Mouse (Mus musculus): ENCODE measurements around the gene Foxn2.
"Not testable (repeated sequence)": the region's sequence is repeated elsewhere in the genome, so short reads cannot be mapped to it uniquely, and the experiment has no call there.

The Foxn2 gene

GRCm38 (mm10) chr17:88440285-88441000 lies at the start of gene Foxn2:
Gene Foxn2 (plus strand): TSS chr17:88440711.
- DNase-seq (ENCODE audit: low spot score): peak; percentile 80

- DNase-seq (ENCODE audit: low spot score): no peak
Measured at GRCm38 (mm10) chr17:88397501-88397900, 43.0 kb upstream of the Foxn2 start.

DNA sequence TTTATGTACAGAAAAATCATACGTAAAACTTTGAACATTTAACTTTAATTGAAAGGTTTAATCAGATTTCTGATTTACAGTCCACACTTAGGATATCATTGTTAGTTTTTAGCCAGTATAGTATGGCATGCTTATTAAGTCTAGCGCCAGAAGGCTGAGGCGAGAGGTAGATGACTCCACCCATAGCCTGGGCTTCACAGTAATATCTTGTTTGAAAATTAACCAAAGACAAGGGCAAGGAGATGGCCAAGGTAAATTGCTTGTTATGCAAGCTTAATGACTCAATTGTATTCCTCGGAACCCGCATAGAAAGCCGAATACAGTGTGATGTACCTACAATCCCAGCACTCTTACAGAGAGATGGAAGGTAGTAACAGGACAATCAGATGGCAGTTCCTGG lies 42.4 kb upstream of the Foxn2 start:
- DNase-seq (ENCODE audit: low spot score): no peak

- DNase-seq (ENCODE audit: low spot score): no peak
Measured at GRCm38 (mm10) chr17:88398854-88399253, 41.7 kb upstream of the Foxn2 start.

GRCm38 (mm10) chr17:88400122-88400521 lies 40.4 kb upstream of the Foxn2 start:
- DNase-seq (ENCODE audit: low spot score): no peak

GRCm38 (mm10) chr17:88400702-88401475 lies 39.6 kb upstream of the Foxn2 start:
- no peak for DNase-seq (ENCODE audit: low spot score)

GRCm38 (mm10) chr17:88403269-88403668 lies 37.2 kb upstream of the Foxn2 start:
- DNase-seq (ENCODE audit: low spot score): no peak

DNA sequence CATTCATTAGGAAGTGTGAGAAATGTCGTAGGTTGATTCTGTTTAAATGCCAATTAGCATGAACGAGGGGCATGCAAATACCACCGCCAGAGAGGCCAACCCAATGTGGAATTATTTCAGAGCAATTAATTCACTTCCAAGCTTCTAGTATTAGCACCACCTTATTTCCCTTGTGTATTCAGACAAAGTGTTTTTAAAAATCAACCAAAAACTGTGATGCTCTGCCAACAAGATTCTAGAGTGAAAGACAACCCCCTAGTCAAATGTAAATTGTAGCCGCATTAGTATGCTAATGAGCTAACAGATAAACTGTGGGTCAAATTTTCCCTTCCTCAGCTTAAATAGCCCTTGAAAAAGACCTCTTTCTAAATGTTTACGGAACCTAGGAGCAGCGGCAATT lies 36.0 kb upstream of the Foxn2 start:
- DNase-seq (ENCODE audit: low spot score): no peak

GRCm38 (mm10) chr17:88405076-88405475 lies 35.4 kb upstream of the Foxn2 start:
- no peak for DNase-seq (ENCODE audit: low spot score)

DNA sequence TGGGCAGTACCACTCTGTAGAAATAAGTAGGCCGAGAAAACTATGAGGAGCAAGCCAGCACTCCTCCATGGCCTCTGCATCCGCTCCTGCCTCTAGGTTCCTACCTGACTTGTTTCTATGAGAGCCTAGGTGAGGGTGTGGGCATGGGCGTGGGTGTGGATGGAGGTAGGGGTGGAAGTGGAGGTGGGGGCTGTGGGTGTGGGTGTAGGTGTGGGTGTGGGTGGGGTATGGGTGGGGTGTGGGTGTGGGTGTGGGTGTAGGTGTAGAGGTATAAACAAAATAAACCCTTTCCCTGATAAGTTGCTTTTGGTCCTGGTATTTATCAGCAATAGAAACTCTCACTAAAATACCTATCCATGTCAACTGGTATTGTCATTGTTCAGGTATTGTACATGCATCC lies 30.8 kb upstream of the Foxn2 start:
- DNase-seq (ENCODE audit: low spot score): no peak

DNA sequence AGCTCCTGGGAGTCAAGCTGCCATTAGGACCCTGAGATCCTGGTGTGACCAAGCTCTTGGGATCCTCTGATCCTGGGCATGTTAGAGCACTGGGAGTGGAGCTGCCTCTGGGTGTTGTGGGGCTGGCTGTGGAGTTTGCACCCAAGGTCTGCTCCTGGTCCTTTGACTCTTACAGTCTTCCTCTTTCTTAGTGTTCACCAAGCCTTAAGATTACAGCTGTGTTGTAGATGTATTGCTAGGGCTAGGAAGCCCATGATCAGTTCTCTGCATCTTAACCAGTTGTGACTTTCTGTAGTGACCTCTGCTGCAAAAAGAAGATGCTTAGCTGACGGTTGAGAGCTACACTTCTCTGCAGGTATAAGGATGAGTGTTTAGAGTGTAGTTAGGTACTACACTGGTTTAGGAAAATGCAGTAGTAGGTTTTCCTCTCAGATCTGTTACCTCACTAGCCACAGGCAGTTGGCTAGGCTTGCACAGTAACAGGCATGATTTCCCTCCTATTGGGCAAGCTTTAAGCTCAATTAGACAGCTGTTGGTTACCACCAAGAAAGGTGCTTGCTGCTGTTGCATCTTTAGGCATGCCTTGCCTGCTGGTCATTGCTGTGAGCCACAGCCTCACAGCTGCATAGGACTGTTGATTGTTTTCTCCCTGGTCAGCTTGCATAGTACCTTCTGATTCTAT lies 27.2 kb upstream of the Foxn2 start:
- no peak for DNase-seq (ENCODE audit: low spot score)

- DNase-seq (ENCODE audit: low spot score): no peak
Measured at GRCm38 (mm10) chr17:88420426-88420825, 20.1 kb upstream of the Foxn2 start.

DNA sequence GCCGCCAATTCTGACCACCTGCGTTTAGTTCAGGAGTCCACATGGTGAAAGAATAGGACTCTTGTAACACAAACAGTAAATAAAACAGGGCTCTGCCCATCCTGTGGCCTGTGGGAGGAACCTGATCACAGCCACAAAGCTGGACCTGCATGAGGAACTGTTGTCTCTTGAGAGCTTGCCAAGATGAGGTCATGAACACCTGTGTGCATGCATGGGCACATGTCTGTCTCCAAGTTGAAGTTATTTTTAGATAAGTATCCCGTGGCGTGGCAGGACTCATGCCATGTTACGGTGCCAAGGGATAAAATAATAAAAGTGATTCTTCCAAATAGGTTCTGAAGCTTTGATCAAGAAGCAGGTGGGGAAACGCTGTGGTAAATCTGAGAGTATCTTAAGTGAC lies 19.3 kb upstream of the Foxn2 start:
- no peak for DNase-seq (ENCODE audit: low spot score)

DNA sequence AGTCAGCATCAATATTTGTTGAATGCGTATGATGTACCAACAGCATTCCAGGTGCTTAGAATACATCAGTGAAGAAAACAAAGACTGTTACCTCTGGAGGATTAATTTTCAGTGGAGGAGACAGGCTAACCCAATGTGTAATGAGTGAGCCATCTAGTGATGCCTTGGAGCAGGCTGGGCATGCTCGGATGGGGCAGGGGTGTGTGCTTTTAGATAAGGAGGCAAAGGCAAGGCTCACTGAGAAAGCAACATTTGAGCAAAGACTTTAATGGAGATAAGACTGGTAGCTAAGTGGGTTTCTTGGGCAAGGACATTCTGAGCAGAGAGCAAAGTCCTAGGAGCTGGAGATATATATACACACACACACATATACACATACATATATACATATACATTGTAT lies 9.8 kb upstream of the Foxn2 start:
- no peak for DNase-seq (ENCODE audit: low spot score)

- no peak for DNase-seq (ENCODE audit: low spot score)
Measured at GRCm38 (mm10) chr17:88431486-88431885, 9.0 kb upstream of the Foxn2 start.

- no peak for DNase-seq (ENCODE audit: low spot score)
Measured at GRCm38 (mm10) chr17:88431987-88432386, 8.5 kb upstream of the Foxn2 start.

GRCm38 (mm10) chr17:88435322-88435721 lies 5.2 kb upstream of the Foxn2 start:
- DNase-seq (ENCODE audit: low spot score): no peak

DNA sequence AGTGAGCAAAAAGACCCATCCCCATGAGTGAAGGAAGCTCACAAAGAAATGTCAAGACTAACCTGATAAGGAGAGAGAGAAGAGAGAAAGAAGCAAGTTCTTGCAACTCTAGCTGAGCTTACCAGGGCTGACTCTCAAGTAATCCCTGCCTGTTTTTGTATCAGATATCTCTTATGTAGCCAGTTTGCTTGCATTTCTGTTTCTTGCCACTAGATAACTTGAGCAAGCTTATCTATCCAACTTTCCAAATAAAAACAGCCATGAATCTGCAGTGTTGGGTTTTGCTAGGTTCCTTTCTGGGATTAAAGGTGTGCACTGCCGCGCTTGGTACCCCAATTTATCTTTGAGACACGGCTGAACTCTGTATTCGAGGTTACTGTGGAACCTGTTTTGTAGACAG lies 4.2 kb upstream of the Foxn2 start:
- DNase-seq (ENCODE audit: low spot score): no peak

DNA sequence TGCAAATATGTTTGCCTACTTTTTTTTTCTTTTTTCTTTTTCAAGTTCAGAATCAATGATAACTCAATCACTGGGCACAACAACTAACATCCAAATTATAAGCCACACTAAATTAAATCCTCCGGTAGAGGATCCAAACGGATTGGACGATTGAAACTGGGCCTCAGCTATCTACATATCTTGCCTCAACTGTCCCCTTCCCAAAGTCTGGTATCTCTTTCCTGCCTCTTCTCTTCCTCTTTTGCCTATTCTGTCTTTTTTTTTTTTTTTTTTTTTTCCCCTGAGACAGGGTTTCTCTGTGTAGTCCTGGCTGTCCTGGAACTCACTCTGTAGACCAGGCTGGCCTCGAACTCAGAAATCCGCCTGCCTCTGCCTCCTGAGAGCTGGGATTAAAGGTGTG lies 3.8 kb upstream of the Foxn2 start:
- DNase-seq (ENCODE audit: low spot score): not testable (repeated sequence)

GRCm38 (mm10) chr17:88437391-88437790 lies 3.1 kb upstream of the Foxn2 start:
- no peak for DNase-seq (ENCODE audit: low spot score)

DNA sequence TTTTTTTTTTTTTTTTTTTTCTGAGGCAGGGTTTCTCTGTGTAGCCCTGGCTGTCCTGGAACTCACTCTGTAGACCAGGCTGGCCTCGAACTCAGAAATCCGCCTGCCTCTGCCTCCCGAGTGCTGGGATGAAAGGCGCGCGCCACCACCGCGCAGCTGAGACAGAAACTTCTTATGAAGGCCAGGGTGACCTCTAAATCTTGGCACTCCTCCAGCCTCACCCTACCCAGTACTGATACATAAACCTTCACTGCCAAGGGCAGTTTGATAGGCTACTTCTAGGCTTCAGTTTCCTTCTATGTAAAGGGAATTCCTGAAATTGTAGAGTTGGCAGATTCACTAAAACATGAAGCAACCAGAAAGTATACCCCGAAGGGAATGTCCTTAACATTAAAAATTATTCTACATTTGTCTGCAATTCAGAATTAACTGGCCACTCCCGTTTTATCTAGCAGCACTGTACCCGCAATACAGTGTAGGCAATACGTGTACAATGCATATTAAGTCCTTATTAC lies 918 bp upstream of the Foxn2 start:
- DNase-seq (ENCODE audit: low spot score): no peak

- DNase-seq (ENCODE audit: low spot score): no peak
Measured at GRCm38 (mm10) chr17:88441001-88441431, 505 bp downstream of the Foxn2 start.
